ENCODE assay signal across 25 mouse cellular contexts in the genomic region with DNA sequence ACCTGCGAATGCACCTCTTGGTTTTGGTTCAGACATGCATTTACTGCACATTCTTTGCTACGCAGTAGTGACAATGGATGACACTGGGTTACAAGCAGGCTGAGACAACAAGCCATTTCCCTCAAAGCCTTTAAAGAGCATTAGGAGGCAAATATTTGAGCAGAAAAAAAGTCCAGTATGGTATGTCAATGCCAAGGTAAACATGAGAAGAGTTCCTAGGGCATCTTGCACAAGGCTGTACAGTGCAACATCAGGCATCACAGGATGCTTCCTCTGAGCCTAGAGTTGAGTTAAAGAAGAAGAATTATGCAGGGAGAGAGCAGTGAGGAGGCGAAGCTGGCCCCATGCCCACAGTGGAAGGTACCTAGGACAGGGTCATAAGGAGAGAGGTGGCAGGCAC.
"Had no signal": no experiment of that assay in that cellular context is flagged by ENCODE, and none has a peak within 500 bp of the region (broad histone marks: within the 10 kb centered on the region; RNA-seq: fewer than 3 reads in every experiment).

No protein-coding gene starts in this region.

- DNase-seq: gastrocnemius, adult 2 months; gastrocnemius, postnatal 10 days; gastrocnemius, postnatal 25 days; heart, adult 18-20 months; heart, postnatal 10 days; heart, postnatal 4 days; kidney, adult 18-20 months; kidney, adult 8-10 months; kidney, postnatal 10 days; kidney, postnatal 25 days; kidney, postnatal 4 days; left cerebral cortex, postnatal 4 days had no signal

- H3K27ac ChIP-seq: gastrocnemius, adult 2 months; heart, embryonic 10.5 days; hindbrain, embryonic 10.5 days; hindbrain, embryonic 12.5 days; hindbrain, embryonic 14.5 days; intestine, embryonic 15.5 days; layer of hippocampus, adult 2 months; left cerebral cortex, adult 2 months; limb, embryonic 13.5 days had no signal

- H3K9me3 ChIP-seq: heart, embryonic 10.5 days; heart, embryonic 12.5 days; hindbrain, embryonic 10.5 days; hindbrain, embryonic 12.5 days; intestine, embryonic 15.5 days; limb, embryonic 13.5 days had no signal

- H3K4me1 ChIP-seq: heart, embryonic 10.5 days; heart, embryonic 12.5 days; hindbrain, embryonic 10.5 days; hindbrain, embryonic 12.5 days; intestine, embryonic 15.5 days; limb, embryonic 13.5 days had no signal

- H3K9ac ChIP-seq: heart, embryonic 12.5 days; hindbrain, embryonic 12.5 days; hindbrain, embryonic 14.5 days; intestine, embryonic 15.5 days; limb, embryonic 13.5 days had no signal

- ATAC-seq: forebrain, embryonic 16.5 days; hindbrain, embryonic 16.5 days; inflammation-experienced regulatory T-cells, adult 6 months; intestine, embryonic 15.5 days; intestine, postnatal 0 days had no signal

- H3K4me3 ChIP-seq: gastrocnemius, adult 2 months; heart, embryonic 10.5 days; heart, embryonic 12.5 days; hindbrain, embryonic 10.5 days; hindbrain, embryonic 12.5 days; intestine, embryonic 15.5 days; layer of hippocampus, adult 2 months; left cerebral cortex, adult 2 months; limb, embryonic 13.5 days had no signal

- H3K36me3 ChIP-seq: hindbrain, embryonic 10.5 days; hindbrain, embryonic 12.5 days; intestine, embryonic 15.5 days had no signal

- H3K27me3 ChIP-seq: heart, embryonic 12.5 days; hindbrain, embryonic 12.5 days; intestine, embryonic 15.5 days; limb, embryonic 13.5 days had no signal

- H3K4me2 ChIP-seq: heart, embryonic 12.5 days; hindbrain, embryonic 12.5 days; hindbrain, embryonic 14.5 days; intestine, embryonic 15.5 days; limb, embryonic 13.5 days had no signal
